Mouse (Mus musculus) spleen, adult 12 weeks (tissue): ENCODE measurements around the gene Rnf186.

Source experiments
- DNase-seq: peaks from one replicate; pipeline ENCODE4 v3.0.0; 2022; ENCODE audit warnings: low spot score

The Rnf186 gene

GRCm38 (mm10) chr4:139013281-139013680 lies 46.4 kb downstream of the Rnf186 start:
- no peak for DNase-seq

GRCm38 (mm10) chr4:139014793-139015192 lies 47.9 kb downstream of the Rnf186 start:
- DNase-seq, result no peak
